Mouse (Mus musculus): Measurements from ENCODE around the gene Dclk2. TPM values are rescaled to one million over a fixed set of nuclear protein-coding genes. Genes with fewer than 3 reads are reported as not detected.

Dclk2 gene
- polyA plus RNA-seq, 1 experiment, result 48.4 TPM

DNA sequence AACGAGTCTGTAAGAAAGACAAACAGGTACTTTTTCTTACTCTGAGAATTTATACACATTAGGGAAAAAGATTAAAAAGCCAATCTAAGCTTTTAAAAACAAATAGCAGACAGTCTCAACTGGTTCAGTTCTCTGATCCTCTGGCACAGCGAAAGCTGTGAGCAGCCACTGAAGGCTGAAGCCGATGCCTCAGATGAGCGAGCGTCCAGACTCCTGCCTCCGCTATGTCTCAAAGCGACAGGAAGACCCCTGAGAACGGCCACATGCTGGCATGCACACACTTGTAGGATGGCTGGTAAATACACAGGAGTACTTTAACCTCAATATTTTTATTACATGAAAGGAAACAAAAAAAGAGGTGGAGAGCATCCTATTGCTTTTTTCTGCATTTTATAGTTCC is 160.8 kb downstream of the Dclk2 start:
- no peak overlapping the region for H3K27ac ChIP-seq (ENCODE audit: insufficient read depth, low read length)
- TF ChIP-seq CTCF (IDR thresholded peaks at IDR 0.05; ENCODE audit: extremely low read depth, insufficient read depth, low read length) (no peak), POLR2A (IDR thresholded peaks at IDR 0.05; ENCODE audit: extremely low read depth, insufficient read depth, low read length) (no peak)
- no peak overlapping the region for H3K4me3 ChIP-seq (ENCODE audit: insufficient read depth, low read length)
- no peaks in the 10 kb centered on the region for H3K4me1 ChIP-seq (ENCODE audit: control insufficient read depth, insufficient read depth, low read length)

DNA sequence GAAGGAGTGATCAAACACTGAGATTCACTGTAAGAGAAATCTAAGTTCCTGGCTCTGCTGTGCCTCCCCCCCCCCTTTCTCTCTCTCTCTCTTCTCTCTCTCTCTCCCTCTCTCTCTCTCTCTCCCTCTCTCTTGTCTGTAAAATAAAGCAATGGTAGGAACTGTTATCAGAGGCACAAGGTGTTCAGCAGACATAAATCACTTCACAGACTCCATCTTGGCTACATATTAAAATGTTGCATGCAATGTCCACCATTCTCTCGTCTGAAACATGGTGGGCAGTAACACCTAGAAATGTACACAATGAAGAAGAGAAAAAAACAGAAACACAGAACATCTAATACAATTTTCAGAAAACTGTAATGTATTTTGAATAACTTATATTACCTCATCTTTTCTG is 161.3 kb downstream of the Dclk2 start:
- Histone ChIP-seq H3K27ac (ENCODE audit: insufficient read depth, low read length) (no peak overlapping the region), H3K4me1 (ENCODE audit: control insufficient read depth, insufficient read depth, low read length) (no peaks in the 10 kb centered on the region), H3K4me3 (ENCODE audit: insufficient read depth, low read length) (no peak overlapping the region)
- TF ChIP-seq CTCF (IDR thresholded peaks at IDR 0.05; ENCODE audit: extremely low read depth, insufficient read depth, low read length) (no peak), POLR2A (IDR thresholded peaks at IDR 0.05; ENCODE audit: extremely low read depth, insufficient read depth, low read length) (no peak)

DNA sequence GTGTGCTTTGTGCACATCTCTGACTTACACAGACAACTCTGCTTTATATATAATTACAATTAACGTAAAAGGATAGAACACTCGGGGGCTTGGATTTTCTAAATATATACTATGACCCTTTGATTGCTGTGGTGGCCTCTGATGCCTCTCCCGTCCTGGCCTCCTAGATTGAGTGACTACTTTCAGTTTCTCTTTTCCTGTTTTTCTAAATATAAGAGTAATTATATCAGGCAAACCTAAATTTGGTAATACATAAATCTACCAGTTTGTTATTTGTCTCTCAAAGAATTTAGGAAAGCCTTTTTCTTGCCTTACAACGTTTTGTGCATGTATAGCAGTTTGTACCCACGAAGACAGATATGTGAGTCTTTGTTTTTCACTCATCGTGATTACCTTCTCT is 161.9 kb downstream of the Dclk2 start:
- H3K4me3 ChIP-seq (ENCODE audit: insufficient read depth, low read length), result no peak overlapping the region
- H3K4me1 ChIP-seq (ENCODE audit: control insufficient read depth, insufficient read depth, low read length), result no peaks in the 10 kb centered on the region
- TF ChIP-seq CTCF (IDR thresholded peaks at IDR 0.05; ENCODE audit: extremely low read depth, insufficient read depth, low read length) (no peak), POLR2A (IDR thresholded peaks at IDR 0.05; ENCODE audit: extremely low read depth, insufficient read depth, low read length) (no peak)
- H3K27ac ChIP-seq (ENCODE audit: insufficient read depth, low read length), result no peak overlapping the region

DNA sequence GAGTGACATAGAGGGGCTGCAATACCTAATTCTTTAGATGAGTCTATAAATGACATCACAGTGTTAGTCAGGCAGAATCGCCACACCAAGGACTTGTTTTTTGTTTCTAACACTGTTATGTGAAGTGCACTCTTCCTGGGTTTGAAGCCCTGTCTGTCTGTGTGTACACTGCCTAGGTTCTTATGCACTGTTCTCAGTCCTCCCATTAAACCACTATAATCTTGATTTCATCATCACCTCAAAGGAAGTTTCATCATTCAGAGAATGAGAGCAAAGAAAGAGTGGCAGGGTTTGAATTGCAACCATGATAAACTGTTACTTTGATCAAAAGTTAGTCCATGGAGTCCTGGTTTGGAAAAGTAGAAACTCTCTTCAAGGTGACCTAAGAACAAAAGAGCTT is 164.1 kb downstream of the Dclk2 start:
- no peak overlapping the region for H3K27ac ChIP-seq (ENCODE audit: insufficient read depth, low read length)
- no peaks in the 10 kb centered on the region for H3K4me1 ChIP-seq (ENCODE audit: control insufficient read depth, insufficient read depth, low read length)
- TF ChIP-seq POLR2A (IDR thresholded peaks at IDR 0.05; ENCODE audit: extremely low read depth, insufficient read depth, low read length) (no peak), CTCF (IDR thresholded peaks at IDR 0.05; ENCODE audit: extremely low read depth, insufficient read depth, low read length) (no peak)
- H3K4me3 ChIP-seq (ENCODE audit: insufficient read depth, low read length), result no peak overlapping the region

DNA sequence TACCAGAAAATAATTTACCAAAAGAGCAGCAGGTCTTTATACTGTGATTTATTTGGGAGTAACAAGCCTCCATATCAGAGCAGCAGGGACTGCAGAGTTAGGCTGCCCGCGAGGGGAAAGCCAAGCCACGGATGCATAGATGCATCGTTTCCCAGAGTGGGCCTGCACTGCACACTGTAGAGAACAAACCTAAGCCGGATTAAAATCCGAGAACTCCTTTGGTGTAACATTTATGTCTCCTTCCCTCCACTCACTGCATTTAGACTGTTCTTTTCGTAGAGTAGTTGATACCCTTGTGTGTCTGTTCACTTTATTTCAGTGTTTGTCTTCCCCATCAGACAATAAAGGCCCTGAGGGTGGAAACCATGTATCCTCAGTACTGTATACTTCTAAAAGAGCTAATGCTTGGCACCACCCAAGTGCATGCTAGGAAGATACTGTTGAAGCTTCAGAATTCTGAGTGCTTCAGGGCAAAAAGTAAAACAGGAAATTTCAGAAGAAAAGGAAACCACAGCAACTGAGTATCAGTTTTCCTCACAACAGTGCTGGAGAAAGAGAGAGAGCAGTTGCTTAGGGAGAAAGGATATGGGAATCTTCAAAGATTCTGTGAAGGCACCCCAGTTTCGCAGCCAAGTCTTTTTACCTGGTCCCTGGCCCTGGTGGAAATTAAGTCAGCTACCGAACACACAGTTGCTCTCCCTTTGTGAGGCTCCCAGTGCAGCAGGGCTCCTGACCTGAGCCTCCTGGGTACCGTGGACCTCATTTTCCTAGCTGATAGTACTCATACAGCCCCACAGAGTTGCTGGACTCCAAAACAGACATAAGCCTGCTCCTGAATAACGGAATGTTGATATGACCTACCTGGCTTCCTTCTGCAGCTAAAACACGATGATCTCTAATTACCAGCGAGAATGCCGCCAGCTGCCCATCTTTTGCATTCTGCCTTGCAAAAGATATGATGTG is 165.8 kb downstream of the Dclk2 start:
- H3K27ac ChIP-seq (ENCODE audit: insufficient read depth, low read length), result no peak overlapping the region
- H3K4me3 ChIP-seq (ENCODE audit: insufficient read depth, low read length), result no peak overlapping the region
- TF ChIP-seq POLR2A (IDR thresholded peaks at IDR 0.05; ENCODE audit: extremely low read depth, insufficient read depth, low read length) (no peak), CTCF (IDR thresholded peaks at IDR 0.05; ENCODE audit: extremely low read depth, insufficient read depth, low read length) (no peak)
- H3K4me1 ChIP-seq (ENCODE audit: control insufficient read depth, insufficient read depth, low read length), result no peaks in the 10 kb centered on the region

DNA sequence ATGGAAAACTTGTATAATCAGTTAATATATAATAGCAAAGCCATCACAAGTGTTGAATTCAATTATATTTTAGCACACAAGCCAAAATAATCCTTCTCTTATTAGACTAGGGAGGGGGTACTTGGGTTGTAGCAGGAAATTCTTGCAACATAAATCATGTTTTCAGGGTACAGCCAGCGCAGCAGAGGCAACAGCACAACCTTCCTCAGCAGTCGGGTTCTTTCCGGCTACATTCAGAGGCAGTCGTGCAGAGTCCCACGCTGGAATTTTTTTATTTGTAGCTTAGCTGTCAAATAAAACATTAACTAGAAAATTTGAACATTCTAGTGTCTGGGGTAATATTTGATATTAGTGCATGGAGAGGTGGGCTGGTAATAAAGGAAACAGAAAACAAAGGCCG is 166.5 kb downstream of the Dclk2 start:
- TF ChIP-seq POLR2A (IDR thresholded peaks at IDR 0.05; ENCODE audit: extremely low read depth, insufficient read depth, low read length) (no peak), CTCF (IDR thresholded peaks at IDR 0.05; ENCODE audit: extremely low read depth, insufficient read depth, low read length) (no peak)
- H3K4me3 ChIP-seq (ENCODE audit: insufficient read depth, low read length), result no peak overlapping the region

GRCm38 (mm10) chr3:86750652-86751051 is 170.0 kb downstream of the Dclk2 start:
- H3K27ac ChIP-seq (ENCODE audit: insufficient read depth, low read length), result no peak overlapping the region
- TF ChIP-seq POLR2A (IDR thresholded peaks at IDR 0.05; ENCODE audit: extremely low read depth, insufficient read depth, low read length), result no peak
- no peak for TF ChIP-seq CTCF (IDR thresholded peaks at IDR 0.05; ENCODE audit: extremely low read depth, insufficient read depth, low read length)
- H3K4me1 ChIP-seq (ENCODE audit: control insufficient read depth, insufficient read depth, low read length), result no peaks in the 10 kb centered on the region
- no peak overlapping the region for H3K4me3 ChIP-seq (ENCODE audit: insufficient read depth, low read length)

More for the DNA sequence above, 166.5 kb downstream of the Dclk2 start:
- H3K4me1 ChIP-seq (ENCODE audit: control insufficient read depth, insufficient read depth, low read length), result no peaks in the 10 kb centered on the region
- H3K27ac ChIP-seq (ENCODE audit: insufficient read depth, low read length), result no peak overlapping the region

DNA sequence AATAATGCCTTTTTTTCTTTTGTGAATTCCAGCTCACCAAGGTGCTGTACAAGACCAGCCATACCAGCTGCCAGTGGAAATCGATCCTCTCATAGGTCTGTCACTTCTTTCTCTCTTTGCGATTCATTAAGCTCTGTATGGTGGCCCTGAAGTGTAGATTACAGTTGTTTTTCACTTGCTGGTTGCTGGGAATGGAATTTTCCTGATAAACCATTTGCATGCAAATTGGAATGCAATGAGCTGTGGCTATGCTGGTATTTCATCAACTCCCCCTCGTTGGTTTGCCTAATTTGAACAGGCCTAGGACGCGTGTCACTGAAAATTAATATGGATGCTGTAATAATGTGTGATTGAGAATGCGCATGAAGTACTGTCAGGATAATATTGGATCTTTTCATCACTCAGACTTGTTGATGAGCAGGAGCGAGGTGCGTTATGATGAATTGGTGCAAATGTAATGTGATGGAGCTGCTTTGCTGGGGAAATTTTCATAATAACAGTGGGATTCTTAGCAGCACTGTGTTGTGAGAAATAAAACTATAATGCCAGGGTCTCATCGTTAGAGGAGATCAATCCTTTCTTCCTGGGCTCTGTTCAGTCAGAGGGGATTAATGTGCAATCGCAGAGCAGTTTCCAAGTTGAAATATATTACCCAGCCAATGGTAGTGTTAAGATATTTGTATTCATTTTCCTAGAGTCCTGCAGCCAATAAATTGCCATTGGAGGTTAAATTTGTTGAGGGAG is 174.7 kb downstream of the Dclk2 start:
- Histone ChIP-seq H3K4me3 (ENCODE audit: insufficient read depth, low read length) (no peak overlapping the region), H3K4me1 (ENCODE audit: control insufficient read depth, insufficient read depth, low read length) (no peaks in the 10 kb centered on the region), H3K27ac (ENCODE audit: insufficient read depth, low read length) (no peak overlapping the region)
- TF ChIP-seq CTCF (IDR thresholded peaks at IDR 0.05; ENCODE audit: extremely low read depth, insufficient read depth, low read length) (no peak), POLR2A (IDR thresholded peaks at IDR 0.05; ENCODE audit: extremely low read depth, insufficient read depth, low read length) (no peak)

GRCm38 (mm10) chr3:86745348-86745747 is 175.3 kb downstream of the Dclk2 start:
- no peak overlapping the region for H3K4me3 ChIP-seq (ENCODE audit: insufficient read depth, low read length)
- no peak for TF ChIP-seq CTCF (IDR thresholded peaks at IDR 0.05; ENCODE audit: extremely low read depth, insufficient read depth, low read length)
- no peak for TF ChIP-seq POLR2A (IDR thresholded peaks at IDR 0.05; ENCODE audit: extremely low read depth, insufficient read depth, low read length)
- no peak overlapping the region for H3K27ac ChIP-seq (ENCODE audit: insufficient read depth, low read length)
- no peaks in the 10 kb centered on the region for H3K4me1 ChIP-seq (ENCODE audit: control insufficient read depth, insufficient read depth, low read length)

All from cortical plate, adult 2 months (tissue).